Mouse (Mus musculus): ENCODE data around the gene Inpp5d.

Gene Inpp5d

DNA sequence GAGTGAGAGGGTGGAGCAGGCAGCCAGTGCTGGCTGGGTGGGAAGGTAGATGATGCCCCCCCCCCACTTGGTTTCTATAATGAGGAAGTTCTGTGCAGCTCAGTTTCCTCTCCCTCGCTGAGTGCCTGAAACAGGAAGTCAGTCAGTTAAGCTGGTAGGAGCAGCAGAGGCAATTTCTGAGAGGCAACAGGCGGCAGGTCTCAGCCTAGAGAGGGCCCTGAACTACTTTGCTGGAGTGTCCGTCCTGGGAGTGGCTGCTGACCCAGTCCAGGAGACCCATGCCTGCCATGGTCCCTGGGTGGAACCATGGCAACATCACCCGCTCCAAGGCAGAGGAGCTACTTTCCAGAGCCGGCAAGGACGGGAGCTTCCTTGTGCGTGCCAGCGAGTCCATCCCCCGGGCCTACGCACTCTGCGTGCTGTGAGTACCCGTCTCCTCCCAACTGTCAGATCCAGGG lies at the start of gene Inpp5d:
Gene Inpp5d (plus strand): TSS at position 102 of the 458 bp plus-strand sequence.
- DNase-seq (ENCODE audit: extremely low read depth, insufficient read length, low spot score) = no peak

DNA sequence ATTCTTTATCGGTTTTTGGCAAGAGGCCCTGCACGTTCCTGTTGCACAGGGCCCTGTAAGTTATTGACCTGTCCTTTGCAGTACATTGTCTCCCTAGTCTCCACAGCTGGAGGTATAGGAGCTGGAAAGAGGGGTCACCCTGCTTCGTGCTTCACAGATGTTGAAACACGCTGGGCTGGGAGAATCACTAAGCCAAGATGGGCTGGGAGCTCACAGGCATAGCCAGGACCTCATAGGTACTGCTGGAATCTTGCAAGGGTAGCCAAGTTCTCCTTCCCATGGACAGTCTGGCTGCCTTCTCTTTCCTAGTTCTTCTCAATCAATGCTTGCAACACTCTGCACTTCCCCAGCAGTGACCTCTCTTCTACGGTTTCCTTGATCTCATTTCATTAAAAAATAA lies 46.9 kb upstream of the Inpp5d start:
- no peak for DNase-seq (ENCODE audit: extremely low read depth, insufficient read length, low spot score)

DNA sequence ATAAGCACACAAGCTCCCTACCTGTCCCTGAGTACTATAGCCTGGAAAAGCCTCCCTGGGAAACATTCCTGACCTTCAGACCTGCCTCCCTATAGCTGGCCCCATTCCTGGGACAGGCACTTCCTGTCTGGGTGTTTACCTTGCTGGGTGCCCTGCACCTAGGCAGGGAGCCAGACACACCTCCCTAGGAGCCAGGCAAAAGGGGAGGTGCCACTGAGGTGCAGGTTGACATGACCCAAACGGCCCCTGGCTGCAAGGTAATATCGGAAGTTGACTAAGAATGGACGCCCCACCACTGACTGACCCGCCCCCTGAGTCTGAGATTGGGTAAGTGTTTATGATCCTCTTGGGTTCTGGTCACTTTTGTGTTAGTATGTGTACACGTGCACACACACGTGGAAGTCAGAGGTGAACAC lies 46.3 kb upstream of the Inpp5d start, which contains the start of gene Ngef:
Gene Ngef (minus strand): TSS at position 71 of the 416 bp plus-strand sequence.
- DNase-seq (ENCODE audit: extremely low read depth, insufficient read length, low spot score) = no peak

DNA sequence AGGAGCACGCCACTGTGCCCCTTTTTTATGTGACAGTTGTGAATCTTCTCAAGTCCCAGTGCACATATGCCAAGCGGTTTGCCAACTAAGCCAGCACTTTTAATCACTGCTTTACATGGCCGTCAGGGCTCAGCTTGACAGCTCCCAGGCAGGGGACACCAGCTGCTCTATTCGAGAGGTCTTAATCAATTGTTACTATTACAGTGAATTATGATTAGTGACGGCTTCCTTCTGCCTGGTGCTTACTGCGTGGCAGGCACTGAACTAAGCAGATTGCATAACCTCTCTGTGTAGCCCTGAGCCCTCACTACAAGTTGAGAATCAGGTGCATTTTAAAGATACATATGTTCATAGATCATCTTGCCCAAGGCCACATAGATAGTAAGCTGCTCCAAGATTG lies 45.8 kb upstream of the Inpp5d start:
- no peak for DNase-seq (ENCODE audit: extremely low read depth, insufficient read length, low spot score)

DNA sequence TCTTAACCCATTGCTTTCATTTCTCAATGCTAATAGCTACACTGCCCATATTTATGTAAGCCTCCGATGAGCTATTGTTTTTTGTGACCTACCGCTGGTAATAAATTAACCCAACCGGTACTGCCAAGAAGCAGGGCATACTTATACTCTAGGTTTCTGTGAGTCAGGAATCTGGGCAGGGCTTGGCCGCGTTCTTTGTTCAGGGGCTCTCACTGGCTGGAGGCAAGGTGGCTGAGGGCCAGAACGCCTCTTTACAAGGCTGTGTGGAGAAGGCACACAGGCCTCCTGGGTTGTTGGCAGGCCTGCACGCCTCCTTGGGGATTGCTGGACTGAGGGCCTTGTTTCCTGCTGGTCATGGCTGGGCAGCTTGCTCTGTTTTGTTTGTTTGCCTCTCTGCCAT lies 45.3 kb upstream of the Inpp5d start:
- no peak for DNase-seq (ENCODE audit: extremely low read depth, insufficient read length, low spot score)

DNA sequence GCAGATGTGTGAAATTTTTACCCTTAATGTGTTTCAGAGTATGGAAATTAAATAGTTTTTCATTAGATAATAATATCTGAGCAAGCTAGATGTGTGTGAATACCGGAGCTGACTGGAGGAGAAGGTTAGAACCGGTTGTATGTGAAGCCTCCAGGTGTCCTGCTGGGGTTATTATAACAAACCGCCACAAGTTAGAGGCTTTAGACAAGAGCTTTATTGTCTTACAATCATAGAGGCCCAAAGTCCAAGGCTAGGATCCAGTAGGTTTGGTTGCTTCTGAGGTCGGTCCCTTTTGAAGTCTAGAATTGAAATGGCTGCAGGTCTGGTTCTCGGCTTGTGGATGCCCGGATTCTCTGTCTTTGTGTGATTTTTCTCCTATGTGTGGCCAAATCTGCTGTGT lies 41.1 kb upstream of the Inpp5d start:
- no peak for DNase-seq (ENCODE audit: extremely low read depth, insufficient read length, low spot score)

DNA sequence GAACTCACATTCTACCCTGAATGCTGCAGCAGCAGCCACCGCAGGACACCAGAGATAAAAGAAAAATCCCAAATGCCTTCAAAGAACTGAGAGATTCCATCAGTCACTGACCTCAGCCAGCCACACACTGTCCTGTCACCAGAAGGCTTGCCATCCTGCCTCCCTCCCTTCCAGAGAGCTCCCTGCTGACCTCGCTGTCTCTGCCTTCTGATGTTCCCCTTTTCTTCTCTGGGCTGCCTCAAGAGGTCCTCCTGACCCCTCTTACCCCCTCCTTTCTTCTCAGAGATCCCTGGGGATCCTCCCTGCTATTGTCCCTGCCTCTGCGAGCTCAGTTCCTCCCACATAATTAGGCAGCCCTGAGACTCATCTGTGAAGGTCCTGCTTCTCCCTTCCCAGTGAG lies 39.3 kb upstream of the Inpp5d start:
- no peak for DNase-seq (ENCODE audit: extremely low read depth, insufficient read length, low spot score)

DNA sequence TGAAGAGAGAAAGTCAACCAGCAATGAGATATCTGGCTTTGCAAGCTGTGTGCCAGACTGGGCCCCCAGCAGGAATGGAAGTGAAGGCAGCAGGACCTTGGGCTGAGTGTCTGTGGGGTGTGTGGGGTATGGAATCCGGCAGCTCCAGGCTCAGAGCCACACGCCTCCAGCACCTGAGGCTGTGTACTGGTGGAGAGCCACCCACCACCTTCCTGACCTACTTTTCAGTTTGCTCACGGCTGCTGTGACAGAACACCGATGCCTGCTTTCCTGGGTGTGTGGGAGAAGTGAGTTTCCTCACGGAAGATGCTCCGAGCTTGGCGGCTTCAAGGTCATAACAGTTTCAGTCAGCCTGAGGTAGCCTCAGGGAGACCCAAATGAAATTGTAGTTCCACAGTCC lies 30.9 kb upstream of the Inpp5d start:
- DNase-seq (ENCODE audit: extremely low read depth, insufficient read length, low spot score) = no peak

DNA sequence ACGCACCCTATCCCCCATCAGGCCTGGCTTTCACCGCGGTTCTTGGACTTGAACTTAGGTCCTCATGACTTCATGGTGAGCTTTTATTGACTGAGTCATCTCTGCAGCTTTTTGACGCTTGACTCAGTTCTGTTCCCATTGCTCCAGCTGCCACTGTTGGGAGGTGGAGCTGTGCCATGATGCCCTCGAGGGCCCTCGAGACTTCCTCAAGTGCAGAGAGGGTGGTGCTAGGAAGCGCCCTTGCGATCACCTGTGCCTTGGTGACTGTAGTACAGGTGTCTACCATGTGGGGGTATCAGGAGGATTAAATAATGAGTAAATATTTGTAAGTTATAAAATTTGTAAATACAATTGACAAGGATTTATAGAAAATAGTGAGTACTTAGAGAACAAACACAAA lies 30.1 kb upstream of the Inpp5d start:
- DNase-seq (ENCODE audit: extremely low read depth, insufficient read length, low spot score) = peak; percentile 26

DNA sequence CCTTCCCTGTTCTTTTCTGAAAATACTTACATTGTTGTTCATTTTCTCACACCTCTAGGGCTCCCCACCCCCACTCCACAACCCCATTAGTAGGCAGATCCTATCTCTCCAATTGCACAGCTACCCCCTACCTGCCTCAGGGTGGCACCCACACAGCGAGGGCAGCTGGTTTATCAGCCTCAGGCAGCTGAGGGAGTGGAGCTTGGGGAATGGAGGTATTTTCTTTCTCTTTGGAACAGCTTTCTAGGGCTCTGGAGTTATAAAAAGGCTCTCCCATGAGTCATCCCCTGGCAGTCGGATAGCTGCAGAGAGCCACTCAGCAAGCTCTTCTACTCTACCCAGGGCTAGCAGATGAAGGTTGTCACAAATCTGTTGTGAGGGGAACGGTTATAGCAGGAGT lies 25.9 kb upstream of the Inpp5d start:
- DNase-seq (ENCODE audit: extremely low read depth, insufficient read length, low spot score) = no peak

DNA sequence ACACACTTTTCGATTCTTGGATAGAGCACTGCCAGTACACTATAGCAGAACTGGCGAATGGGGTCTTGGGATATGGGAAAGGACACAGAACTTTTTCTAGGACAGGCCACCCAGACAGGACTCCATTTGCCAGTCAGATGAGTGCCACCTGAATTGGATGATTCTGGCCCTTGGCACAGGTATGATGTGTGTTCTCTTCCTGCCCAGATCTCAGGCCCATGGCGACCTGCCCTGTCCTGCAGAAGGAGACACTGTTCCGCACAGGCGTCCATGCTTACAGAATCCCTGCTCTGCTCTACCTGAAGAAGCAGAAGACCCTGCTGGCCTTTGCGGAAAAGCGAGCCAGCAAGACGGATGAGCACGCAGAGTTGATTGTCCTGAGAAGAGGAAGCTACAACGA lies 25.4 kb upstream of the Inpp5d start:
- no peak for DNase-seq (ENCODE audit: extremely low read depth, insufficient read length, low spot score)

DNA sequence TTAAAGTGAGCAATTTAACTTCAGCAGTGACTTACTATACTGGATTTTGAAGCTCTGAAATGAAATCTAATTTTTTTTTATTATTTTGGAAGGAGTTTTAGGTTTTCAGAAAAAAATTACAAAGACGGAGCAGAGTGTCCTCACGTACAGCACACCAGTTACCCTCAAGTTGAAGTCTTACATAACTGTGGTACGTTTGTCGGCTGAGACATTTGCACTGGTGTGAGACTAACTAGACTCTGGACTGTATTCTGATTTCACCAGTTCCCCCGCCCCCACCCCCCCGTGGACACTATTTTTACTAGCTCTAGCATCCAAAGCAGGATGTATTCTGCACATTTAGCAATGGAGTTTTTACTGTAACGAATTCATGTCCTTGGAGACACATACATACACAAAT lies 19.6 kb upstream of the Inpp5d start:
- no peak for DNase-seq (ENCODE audit: extremely low read depth, insufficient read length, low spot score)

DNA sequence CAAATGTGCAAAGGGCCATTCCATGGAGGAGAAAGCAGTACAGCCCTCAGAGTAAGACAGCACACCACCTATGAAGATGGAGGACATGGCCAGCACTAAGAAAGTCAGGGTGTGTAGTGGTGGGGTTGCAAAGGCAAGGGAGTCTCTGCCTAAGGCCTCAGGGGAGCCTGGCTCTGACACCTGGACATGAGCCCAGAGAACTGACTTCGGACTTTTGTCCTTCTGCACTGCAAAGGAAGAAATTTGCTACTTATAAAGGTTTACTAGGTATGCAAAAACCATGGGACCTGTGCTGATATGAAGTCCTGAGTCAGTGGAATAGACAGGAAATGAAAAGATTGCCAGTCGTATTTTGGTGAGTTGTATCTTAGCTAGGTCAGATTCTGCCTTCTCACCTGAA lies 18.3 kb upstream of the Inpp5d start:
- no peak for DNase-seq (ENCODE audit: extremely low read depth, insufficient read length, low spot score)

DNA sequence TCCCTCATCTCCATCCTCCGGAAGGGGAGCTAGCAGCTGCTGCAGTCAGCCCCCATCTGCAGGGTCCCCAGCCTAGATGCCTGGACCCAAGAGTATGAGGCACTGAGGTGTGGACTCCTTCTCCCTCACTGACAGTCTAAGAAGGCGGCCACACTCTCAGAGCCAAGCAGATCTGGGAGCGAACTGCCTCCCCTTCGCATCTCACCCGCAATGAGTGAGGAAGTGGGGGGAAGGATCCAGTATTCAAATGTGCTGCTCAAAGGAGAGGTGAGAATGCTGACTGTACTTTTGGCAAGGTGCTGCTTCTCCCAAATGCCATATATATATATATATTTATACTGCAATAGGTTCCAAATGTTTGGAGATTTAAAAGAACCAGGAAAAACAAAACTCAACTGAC lies 16.7 kb upstream of the Inpp5d start:
- no peak for DNase-seq (ENCODE audit: extremely low read depth, insufficient read length, low spot score)

DNA sequence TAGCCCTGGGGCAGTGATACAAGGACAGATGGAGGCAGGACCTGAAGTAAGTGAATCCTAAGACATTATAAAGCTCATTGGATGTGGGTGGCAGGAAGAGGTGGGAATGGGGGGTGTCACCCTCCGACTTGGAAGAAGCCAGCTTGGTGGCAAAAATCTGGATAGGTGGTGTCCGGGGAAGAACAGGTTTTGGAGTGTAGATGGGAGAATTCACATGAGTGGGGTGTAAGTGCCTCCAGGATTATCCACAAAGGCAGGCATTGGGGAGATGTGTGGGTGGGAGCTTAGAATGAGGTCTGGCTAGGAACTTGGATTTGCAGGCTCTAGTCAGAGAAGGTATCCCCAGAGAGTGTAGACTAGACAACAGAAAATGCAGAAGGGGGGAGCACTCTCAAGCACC lies 14.8 kb upstream of the Inpp5d start:
- no peak for DNase-seq (ENCODE audit: extremely low read depth, insufficient read length, low spot score)

DNA sequence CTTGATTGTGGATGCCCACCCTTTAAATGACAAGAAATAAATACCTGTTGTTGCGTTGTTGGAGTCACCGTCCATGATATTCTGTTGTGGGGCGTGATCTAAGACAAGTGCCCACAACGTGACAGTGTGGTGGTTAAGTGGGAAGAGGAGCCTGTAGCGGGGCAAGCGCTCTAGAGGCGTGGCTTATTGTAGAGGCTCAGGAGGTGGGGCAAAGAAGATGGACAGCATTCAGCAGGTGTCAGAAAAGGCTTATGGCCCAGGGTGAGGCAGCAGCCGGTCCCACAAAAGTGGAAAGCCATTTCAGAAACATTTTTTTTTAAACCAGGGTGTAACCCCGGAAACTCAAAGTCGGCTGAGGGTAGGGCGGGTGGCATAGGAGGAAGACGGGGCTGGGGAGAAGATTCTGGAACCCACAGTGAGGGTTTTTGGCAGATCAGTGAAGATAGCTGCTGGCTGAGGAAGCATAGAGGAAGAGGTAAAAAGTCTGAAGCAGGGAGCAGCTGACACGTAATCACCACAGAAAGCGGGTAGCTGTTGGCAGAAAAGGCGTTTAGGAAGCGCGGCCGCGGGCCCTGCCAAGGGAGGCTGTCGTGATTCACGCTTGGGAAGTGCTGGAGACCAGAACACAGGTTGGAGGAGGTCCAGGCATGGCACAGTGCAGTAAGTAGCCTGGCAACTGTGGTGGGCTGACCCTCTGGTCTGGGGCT lies 12.6 kb upstream of the Inpp5d start:
- peak; percentile 96 for DNase-seq (ENCODE audit: extremely low read depth, insufficient read length, low spot score)

DNA sequence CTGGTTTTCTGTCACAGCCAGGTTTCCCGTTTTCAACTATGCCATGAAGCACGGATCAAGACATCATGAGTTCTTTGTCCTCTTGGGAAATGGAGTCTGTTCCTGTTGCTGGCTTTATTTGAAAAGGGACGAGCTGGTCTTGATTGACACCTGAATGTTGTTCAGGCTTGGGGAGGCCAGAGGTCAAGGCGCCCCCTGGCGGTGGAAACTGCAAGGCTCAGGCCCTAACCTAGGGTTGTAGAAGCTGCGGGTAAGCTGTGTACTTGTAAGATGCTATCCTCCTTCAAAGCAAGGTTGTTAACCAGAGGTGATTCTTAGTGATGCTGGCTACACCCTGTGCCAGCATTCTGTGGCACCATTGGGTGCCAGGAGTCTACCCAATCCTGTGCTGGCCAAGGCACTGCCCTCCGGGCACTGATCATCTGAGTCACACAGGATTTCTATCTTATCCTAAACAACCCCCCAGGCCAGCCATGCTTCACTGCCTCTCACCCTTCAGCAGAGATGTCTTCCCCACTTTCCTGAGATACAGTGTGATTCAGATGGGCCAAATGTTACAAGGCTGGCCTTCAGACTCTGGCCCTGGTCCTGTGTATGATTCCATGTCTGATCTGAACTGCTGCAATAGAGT lies 11.6 kb upstream of the Inpp5d start:
- peak; percentile 92 for DNase-seq (ENCODE audit: extremely low read depth, insufficient read length, low spot score)

DNA sequence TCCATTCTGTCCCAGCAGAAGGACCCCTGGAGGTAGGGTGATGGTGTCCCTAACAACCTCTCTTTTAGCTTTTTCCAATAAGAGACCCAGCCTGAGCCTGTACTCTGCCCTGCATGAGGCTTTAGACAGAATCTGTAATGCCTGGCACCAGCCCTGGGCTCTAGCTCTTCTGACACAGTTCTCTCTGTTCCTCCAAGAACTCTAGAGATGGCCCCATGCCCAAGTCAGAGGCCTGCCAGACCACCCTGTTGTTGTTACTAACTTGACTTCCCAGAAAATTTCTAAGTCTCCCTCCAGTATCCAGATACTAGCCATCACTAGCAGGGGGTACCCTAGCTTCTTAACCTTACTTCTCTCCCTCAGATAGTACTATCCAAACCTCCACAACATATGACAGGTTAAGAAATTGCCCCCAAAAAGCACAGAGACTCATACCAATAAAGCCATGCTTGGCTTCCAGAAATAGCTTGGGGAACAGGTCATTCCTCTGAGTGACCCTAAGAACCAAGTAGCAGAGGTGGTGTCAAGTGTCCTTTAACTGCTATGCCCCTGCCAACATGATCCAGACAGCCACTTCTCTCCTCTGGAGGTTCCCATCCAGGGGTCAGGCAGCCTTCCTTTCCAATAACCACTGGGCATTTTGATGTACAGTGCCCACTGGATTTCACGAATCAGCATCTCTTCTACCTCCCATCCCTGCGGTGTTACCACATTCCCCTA lies 5.4 kb upstream of the Inpp5d start:
- no peak for DNase-seq (ENCODE audit: extremely low read depth, insufficient read length, low spot score)

DNA sequence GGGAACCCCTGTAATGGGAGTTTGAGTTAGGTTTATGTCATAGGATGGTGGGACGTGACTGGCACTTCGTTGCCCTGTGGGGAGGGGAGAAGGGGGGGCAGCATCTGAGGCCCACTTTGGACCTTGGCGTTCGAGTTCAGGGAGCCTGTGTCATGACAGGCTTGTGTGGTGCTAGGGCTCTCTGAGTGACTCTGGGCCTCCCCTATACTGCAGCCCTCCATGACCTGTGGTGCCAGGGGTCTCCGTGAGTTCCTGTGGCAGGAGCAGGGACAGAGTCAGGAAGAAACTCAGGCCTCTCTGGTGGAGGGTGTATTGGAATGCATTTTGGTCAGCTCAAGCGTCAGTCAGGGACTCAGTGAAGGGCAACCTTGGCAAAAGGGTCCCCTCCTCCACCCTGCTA lies 581 bp downstream of the Inpp5d start:
- no peak for DNase-seq (ENCODE audit: extremely low read depth, insufficient read length, low spot score)

DNA sequence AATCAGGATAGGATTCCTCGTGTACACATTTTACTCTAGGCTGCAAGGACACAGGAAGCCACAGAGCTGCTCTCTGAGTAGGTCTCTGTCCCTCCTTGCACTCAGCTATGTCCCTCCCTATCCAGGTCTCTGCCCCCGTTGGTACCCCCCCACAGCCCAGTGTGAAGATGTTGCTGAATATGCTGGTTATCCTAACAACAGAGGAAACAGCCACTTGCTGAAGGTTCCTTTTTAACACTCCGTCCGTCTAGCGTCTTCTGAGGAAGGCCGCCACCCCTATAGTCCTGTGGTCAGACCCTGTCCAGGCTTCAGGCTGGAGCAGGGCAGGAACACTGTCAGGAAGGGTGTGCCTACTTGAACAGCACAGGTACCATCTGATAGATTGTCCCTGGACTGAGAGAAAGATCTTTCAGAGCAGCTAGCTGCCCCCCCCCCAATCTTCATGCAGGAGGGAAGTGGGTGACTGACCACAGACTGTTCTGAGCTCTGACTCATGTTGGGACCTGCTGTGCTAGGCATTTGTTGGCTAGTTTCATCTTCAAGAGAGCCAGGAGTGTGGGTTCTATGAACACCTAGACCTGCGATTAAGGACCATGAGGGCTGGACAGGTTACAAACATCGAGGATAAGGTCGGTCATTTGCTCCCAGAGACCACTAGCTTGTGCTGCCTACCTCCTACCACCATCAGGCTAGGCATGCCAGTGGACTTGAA lies 1.2 kb downstream of the Inpp5d start:
- peak; percentile 65 for DNase-seq (ENCODE audit: extremely low read depth, insufficient read length, low spot score)

DNA sequence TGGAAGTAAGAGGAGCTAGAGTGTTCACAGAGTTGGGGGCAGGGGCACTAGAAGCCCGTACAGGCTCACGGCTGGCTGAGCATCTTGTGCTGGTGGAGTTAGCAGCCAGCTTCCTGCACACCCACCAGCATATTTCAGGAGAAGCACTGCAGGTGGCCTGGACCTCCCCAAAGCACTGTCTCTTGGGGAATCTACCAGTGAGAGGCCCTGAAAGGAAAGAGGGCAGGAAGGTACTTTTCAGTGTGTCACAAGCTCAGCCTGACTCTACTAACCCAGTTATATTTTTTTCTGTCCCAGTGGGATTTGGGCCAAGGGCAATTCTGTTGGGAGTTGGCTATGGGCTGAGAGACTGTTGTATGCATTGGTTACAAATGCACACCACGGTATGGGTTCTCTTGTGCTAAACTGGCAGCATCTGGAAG lies 1.8 kb downstream of the Inpp5d start:
- no peak for DNase-seq (ENCODE audit: extremely low read depth, insufficient read length, low spot score)
